Mouse (Mus musculus) adrenal gland, postnatal 25 days (tissue): ENCODE measurements around the gene Pacs2. TPM values are rescaled to one million over a fixed set of nuclear protein-coding genes. Genes with fewer than 3 reads are reported as not detected.

Experiments
- DNase-seq: peaks from one replicate; pipeline ENCODE4 v3.0.0; 2021; ENCODE audit warnings: mixed read lengths
- total RNA-seq: library from RNA; stranded (reverse); gene quantifications from 2 replicates; pipeline ENCODE4 v1.2.3, GENCODE M21; 2021

Pacs2 gene
- total RNA-seq, 1 experiment from 2014 or later = 55.5 TPM

- no peak for DNase-seq
Observed at GRCm38 (mm10) chr12:113042543-113042942, 28.2 kb downstream of the Pacs2 start.

GRCm38 (mm10) chr12:113044916-113045677 lies 30.8 kb downstream of the Pacs2 start:
- no peak for DNase-seq

- no peak for DNase-seq
Observed at GRCm38 (mm10) chr12:113046861-113047260, 32.6 kb downstream of the Pacs2 start.

GRCm38 (mm10) chr12:113048103-113048502 lies 33.8 kb downstream of the Pacs2 start:
- DNase-seq = no peak

GRCm38 (mm10) chr12:113049836-113050235 lies 35.5 kb downstream of the Pacs2 start:
- no peak for DNase-seq

GRCm38 (mm10) chr12:113050671-113051070 lies 36.4 kb downstream of the Pacs2 start:
- no peak for DNase-seq

GRCm38 (mm10) chr12:113051628-113052403 lies 37.5 kb downstream of the Pacs2 start:
- DNase-seq = no peak

GRCm38 (mm10) chr12:113056089-113056488 lies 41.8 kb downstream of the Pacs2 start:
- DNase-seq = no peak

GRCm38 (mm10) chr12:113060178-113060577 lies 45.9 kb downstream of the Pacs2 start:
- no peak for DNase-seq

- no peak for DNase-seq
Observed at GRCm38 (mm10) chr12:113061606-113062005, 47.3 kb downstream of the Pacs2 start.

- DNase-seq = no peak
Observed at GRCm38 (mm10) chr12:113062201-113062600, 47.9 kb downstream of the Pacs2 start.

- no peak for DNase-seq
Observed at GRCm38 (mm10) chr12:113063700-113064099, 49.4 kb downstream of the Pacs2 start.

GRCm38 (mm10) chr12:113068002-113068401 lies 53.7 kb downstream of the Pacs2 start:
- no peak for DNase-seq

- no peak for DNase-seq
Observed at GRCm38 (mm10) chr12:113069389-113069788, 55.1 kb downstream of the Pacs2 start.

- no peak for DNase-seq
Observed at GRCm38 (mm10) chr12:113071321-113071720, 57.0 kb downstream of the Pacs2 start.

GRCm38 (mm10) chr12:113071827-113072226 lies 57.5 kb downstream of the Pacs2 start:
- DNase-seq = no peak

GRCm38 (mm10) chr12:113073420-113074328 lies 59.4 kb downstream of the Pacs2 start:
- peak; percentile 66 for DNase-seq

- peak; percentile 92 for DNase-seq
Observed at GRCm38 (mm10) chr12:113074329-113075062, 60.2 kb downstream of the Pacs2 start, which contains the start of gene Tex22. Gene Tex22 (plus strand): TSS chr12:113074502.

GRCm38 (mm10) chr12:113075063-113075454 lies 60.8 kb downstream of the Pacs2 start:
- DNase-seq = peak; percentile 80

GRCm38 (mm10) chr12:113075486-113075885 lies 61.2 kb downstream of the Pacs2 start:
- no peak for DNase-seq

- no peak for DNase-seq
Observed at GRCm38 (mm10) chr12:113087276-113087675, 73.0 kb downstream of the Pacs2 start.

GRCm38 (mm10) chr12:113088026-113088425 lies 73.7 kb downstream of the Pacs2 start:
- no peak for DNase-seq
